Mouse (Mus musculus): Measurements from ENCODE around the gene Serpinb9e. TPM values are rescaled to one million over a fixed set of nuclear protein-coding genes. Genes with fewer than 3 reads are reported as not detected.

Serpinb9e gene
- not detected for polyA plus RNA-seq (2012; fragmentation: generic; extraction: Trizol)

DNA sequence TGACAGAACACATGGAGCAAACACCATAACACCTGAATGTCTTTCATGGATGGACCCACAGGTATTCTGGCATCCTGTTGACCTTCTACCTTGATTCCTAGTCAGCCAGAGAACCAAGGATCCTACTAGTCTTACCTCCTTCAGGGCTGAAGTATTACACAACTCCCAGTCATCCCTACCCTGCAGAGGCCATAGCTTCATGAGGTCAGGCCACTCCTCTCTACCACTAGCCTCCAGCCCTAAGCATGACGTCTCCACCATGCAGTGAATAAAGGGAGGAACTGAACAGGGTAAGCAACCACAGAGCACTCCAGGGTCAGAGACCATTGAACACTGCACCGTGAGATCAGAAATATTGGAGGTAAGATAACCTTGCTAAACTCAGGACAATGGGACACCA, at the start of gene Serpinb9e:
Gene Serpinb9e, plus strand, starts transcription at position 301 of the 400 bp plus-strand sequence.

Other genes starting within 250 kb of the Serpinb9e start
- 1 to 10 TPM in 1 of 2 experiments, under 1 TPM in 1; 0.51 to 6.3 TPM for gene Serpinb9, start 246.4 kb upstream of the Serpinb9e start, polyA plus RNA-seq (2012; fragmentation: generic; extraction: Trizol)
- under 1 TPM; 0.14 to 0.25 TPM for gene Serpinb9b, start 222.2 kb upstream of the Serpinb9e start, polyA plus RNA-seq (2012; fragmentation: generic; extraction: Trizol)
- gene Serpinb1b, start 171.0 kb upstream of the Serpinb9e start, polyA plus RNA-seq (2012; fragmentation: generic; extraction: Trizol) = under 1 TPM; 0.22 to 0.27 TPM
- not detected for gene Serpinb9c, start 89.9 kb upstream of the Serpinb9e start, polyA plus RNA-seq (2012; fragmentation: generic; extraction: Trizol)
- not detected for gene Serpinb9d, start 56.7 kb upstream of the Serpinb9e start, polyA plus RNA-seq (2012; fragmentation: generic; extraction: Trizol)
- gene Serpinb9f, start 74.5 kb downstream of the Serpinb9e start, polyA plus RNA-seq (2012; fragmentation: generic; extraction: Trizol) = not detected
- not detected for gene Gm11397, start 146.1 kb downstream of the Serpinb9e start, polyA plus RNA-seq (2012; fragmentation: generic; extraction: Trizol)
- gene Serpinb9g, start 235.2 kb downstream of the Serpinb9e start, polyA plus RNA-seq (2012; fragmentation: generic; extraction: Trizol) = not detected